Mouse (Mus musculus) left cerebral cortex, adult 9 months (tissue): ENCODE data around the gene Ilf3.
A peak's percentile ranks its signal among the peaks of the same experiment; 100 is the strongest.

Experiments used
- DNase-seq, 2 experiments: peaks; one replicate each; pipeline ENCODE4 v3.0.0; 2022; ENCODE audit warnings: low spot score in 2 of 2

Ilf3 gene

DNA sequence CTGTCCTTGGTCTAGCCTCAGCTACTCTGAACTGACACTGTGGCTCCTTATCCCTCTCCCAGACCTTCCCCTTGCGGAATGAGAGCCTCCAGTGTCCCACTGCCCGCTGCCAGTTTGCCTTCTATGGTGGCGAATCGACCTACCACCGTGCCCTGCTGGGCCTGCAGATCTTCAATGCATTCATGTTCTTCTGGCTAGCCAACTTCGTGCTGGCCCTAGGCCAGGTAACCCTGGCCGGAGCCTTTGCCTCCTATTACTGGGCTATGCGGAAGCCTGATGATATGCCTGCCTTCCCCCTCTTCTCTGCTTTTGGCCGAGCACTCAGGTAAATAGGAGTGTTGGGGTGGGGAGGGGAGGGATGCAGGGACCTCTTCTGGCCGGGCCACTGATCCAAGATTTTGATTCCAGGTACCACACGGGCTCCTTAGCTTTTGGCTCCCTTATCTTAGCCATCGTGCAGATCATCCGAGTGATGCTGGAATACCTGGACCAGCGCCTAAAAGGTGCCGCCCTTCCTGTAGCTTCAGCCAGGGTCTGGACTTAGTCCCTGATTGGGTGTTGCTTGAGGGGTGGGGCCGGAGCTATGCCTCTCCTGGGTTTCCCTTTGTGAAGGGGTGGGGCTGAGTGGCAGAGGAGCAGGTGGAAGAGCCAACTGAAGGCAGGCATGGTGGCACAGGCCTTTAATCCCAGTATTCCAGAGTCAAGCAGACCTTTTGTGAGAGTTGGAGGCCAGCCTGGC is 20.9 kb upstream of the Ilf3 start:
- no peak for DNase-seq

DNA sequence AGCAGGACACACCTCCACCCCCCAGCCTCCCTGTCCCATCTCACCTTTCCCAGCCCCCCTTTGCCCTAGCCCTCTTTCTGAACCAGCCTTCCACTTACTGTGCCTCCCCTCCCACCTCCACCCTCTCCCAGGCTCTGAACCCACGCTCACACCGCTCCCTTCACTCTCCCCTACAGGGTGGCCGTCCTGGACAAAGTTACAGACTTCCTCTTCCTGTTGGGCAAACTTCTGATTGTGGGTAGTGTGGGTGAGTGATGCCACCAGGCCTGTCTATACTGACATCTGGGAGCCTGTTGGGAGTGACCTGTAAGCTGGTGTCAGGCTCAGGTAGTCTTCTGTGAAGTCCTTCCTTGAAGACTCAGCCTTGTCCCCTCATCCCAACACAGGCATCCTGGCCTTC is 19.5 kb upstream of the Ilf3 start:
- DNase-seq: no peak

DNA sequence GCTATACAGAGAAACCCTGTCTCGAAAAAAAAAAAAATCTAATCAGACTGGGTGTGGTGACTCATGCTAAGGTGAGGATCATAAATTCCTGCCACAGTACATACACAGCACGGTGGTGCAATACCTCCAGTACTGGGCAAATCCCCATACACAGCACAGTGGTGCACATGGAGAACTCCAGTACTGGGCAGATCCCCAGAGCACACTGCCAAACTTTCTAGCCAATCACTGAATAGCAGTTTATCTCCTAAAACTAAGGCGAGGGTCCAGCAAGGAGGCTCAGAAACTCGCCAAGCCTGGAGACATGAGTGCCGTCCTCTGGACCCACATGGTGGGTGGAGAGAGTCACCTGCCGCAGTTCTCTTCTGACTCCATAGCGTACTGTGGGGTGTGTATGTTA is 16.5 kb upstream of the Ilf3 start:
- no peak for DNase-seq

DNA sequence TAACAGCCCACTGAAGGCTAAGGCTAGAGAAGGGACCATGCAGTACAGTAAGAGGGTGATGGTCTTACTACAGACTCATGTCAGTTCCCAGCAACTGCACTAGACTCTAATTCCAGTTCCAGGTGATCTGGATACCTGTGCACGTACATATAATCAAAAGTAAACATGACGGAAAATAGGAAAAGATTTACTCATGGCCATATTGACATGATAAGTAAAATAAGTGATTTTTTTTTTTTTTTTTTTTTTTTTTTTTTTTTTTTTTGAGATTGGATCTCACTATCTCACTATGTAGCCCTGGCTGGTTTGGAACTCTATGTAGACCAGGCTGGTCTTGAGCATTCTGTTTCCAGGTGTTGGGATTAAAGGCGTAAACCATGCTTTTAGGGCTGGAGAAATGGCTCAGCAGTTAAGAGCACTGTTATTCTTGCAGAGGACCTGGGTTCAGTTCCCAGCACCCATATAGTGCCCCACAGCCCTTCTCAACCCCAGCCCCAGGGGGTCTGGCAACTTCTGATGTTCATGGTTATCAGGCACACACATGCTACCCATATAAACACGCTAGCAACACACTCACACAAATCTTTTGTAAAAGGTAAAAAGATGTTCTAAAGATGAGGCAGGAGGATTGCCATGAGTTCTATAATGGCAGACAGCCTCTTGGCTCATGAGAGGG is 15.8 kb upstream of the Ilf3 start:
- no peak for DNase-seq

DNA sequence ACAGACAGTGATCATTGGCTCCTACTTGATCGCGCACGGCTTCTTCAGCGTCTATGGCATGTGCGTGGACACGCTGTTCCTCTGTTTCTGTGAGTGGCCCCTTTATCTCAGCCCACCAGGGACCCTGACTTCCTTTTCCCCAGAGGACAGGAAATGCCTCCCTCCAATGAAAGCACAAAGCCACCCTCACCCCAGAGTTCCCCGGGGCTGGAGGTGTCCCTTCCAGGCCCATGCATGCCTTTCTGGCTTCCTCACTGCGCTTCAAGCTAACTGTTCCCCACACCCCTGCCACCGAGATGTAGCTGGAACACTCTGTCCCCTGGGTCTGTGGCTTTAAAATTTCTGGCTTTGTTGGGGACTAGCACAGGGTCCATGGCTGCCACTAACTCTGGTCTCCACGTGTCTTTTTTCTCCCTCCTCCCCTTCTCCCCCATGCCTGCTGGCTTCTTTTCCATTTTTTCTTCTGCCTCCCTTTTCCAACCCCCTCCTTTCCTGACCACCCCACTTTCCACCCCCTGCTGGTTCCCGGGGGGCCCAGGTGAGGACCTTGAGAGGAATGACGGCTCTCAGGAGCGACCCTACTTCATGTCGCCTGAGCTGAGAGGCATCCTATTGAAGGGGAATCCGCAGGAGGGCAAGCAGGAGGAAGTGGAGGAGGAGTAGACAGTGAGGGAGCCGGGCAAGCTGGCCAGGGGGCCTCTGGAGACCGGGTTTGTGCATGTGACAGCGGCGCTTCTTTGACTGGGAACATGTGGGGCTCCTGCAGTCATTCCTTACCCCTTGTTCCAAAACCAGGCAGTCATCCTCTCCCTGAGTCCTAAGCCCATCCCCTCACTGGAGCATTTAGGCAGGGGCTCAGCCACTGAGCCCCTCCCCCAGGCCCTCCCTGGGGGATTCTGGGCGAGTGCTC is 15.0 kb upstream of the Ilf3 start:
- no peak for DNase-seq

DNA sequence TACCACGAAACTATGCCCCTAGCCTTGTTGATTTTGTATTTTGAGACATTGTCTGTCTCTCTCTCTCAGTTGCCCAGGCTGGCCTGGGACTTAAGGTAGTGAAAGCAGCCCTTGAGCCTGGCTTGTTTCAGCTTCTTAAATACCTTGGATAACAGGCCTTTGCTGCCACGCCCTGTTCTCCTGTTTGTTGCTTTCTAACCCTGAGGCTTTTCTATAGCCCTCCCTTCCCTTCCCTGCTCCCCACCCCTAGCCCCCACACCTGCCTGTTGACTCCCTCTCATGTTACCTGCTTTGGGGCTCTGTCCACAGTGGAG is 14.3 kb upstream of the Ilf3 start:
- DNase-seq: no peak

DNA sequence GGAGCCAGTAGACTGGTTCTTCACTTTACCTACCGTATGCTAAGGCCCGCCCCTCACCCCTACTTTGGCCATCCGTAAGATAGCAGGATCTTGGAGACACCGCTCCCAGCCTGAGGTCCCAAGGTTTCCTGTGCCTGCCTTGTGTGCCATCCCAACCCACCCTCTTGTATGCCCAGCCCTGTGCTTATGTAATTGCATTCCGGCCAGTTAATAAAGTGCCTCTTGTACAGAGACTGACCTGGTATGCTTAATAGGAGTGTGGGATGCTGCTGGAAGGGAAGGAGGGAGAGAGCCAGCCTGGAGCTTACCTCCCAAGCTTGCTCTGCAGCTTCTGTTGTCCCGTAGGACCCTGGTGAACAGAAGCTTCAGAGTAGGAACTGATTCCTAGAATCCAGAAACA is 12.9 kb upstream of the Ilf3 start:
- DNase-seq: no peak

DNA sequence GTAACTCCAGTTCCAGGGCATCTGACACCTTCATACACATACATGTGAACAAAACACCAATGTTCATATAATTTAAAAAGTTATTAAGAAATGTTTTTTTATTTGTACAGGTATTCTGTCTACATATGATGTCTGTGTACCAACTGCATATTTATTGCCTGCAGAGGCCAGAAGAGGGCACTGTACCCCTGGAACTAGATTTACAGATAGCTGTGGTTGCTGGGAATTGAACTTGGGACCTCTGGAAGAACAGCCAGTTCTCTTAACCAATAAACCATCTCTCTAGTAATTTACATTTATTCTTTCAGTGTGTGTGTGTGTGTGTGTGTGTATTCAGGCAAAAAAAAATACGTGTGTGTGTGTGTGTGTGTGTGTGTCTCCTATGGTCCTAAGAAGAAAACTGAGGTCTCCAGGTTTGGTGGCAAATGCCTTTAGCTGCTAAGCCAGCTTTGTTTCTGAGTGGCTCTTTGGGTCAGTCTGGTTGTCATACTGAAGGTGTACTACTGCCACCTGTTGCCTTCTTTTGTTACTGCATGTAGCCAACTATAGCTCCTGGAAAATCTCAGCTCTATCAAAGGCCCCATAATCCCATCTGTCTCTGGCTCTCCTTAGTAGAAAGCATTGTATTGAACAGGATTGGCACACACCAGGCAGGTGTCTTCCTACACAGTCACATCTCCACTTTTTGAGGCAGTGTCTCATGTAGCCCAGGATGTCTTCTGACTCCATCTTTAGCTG is 10.5 kb upstream of the Ilf3 start:
- peak; percentile 27 to 77 for DNase-seq

DNA sequence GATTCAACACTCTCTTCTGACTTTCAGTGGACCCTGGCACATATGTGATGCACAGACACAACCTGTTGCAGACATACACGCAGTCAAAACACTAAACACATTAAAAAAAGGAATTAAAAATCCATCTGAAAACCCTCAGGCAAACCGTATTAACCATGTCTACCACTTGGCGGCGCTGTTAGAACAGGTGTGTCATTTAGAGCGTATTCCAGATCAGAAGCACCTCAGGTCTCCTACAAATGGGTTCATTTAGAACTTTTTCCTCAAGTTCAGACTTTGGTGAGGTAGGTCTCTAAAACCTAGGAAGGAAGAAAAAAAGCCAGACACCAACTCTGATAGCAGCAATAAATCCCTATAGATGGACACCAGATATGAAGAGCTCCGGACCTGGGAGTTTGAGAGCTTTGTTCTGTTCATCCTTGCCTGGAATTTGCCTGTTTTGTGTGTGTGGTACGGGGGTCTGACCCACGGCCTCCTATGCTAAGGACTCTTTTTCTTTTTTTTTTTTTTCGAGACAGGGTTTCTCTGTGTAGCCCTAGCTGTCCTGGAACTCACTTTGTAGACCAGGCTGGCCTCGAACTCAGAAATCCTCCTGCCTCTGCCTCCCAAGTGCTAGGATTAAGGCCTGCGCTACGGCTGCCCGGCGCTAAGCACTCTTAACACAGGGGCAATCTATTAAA is 990 bp upstream of the Ilf3 start:
- peak; percentile 46 to 73 for DNase-seq

DNA sequence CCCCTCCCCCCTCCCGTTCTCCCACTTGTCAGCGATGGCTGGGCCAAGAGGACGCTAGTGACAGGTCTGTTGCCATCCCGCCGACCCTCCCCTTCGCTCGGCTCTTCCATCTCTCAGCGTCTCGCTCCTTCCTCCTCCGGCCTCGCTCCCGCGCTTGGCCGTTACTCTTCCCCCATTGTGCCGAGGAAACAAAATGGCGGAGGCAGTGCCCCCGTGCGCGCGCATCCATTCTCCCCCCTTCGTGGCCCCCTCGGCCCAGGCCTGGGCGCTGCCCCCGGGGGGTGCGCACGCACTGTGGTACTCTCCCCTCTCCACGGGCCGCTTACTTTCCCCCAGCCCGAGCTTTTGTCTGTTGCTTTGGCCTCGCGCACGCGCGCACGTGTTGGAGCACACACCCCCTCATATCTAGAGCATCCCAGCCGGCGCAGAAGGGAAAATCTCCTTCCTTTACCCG is 487 bp downstream of the Ilf3 start:
- DNase-seq: peak; percentile 45 to 63

DNA sequence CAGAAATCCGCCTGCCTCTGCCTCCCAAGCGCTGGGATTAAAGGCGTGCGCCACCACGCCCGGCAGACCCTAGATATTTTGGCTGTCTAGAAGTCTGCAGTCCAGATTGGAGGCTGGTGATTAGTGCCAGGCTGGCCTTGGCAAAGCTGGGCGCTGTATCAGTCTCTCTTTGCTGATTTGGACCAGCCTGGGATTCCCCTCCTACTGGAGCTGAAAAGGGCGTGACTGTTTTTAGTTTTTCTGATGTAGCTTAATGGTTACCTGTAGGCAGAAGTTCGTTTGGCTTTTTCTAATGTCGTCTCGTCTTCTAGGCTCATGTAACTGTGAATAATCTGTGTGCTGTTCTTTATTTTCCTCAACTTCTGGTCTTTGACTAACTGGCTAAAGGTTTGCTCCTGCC is 1.4 kb downstream of the Ilf3 start:
- DNase-seq: no peak

DNA sequence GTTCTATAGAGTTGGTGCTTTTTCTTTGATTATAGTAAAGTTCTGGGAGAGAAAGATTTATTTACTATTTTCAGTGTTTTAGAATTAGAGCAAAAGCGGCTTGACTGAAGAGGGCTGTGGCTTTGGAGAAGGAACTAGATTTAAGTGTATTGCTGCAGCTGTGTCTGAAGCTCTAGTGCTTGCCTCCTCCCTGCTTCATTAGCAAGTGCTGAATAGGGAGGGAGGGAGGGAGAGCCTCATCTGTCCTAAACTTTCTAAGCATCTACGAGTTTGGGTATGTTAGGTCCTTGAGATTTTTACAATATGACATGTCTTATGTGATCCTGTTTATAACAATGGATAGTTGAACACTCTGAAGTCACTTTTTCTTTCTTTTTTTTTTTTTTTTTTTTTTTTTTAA is 3.2 kb downstream of the Ilf3 start:
- DNase-seq: no peak

DNA sequence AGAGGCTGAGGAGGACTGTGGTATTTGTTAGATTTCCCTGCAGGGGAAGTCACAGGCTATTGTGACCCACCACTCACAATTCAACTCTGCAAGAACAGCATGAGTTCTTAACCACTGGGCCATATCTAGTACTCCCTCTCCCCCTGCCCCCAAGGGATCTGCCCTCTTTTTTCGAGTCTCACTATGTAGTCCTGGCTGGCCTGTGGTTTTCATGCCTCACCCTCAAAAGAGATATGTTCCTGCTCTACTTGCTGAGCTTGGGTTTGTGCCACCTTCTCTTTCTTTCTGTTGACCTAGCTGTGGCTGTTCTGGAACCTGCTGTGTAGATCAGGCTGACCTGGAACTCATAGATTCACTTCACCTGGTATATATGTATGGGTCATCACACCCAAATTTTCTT is 4.8 kb downstream of the Ilf3 start:
- no peak for DNase-seq

DNA sequence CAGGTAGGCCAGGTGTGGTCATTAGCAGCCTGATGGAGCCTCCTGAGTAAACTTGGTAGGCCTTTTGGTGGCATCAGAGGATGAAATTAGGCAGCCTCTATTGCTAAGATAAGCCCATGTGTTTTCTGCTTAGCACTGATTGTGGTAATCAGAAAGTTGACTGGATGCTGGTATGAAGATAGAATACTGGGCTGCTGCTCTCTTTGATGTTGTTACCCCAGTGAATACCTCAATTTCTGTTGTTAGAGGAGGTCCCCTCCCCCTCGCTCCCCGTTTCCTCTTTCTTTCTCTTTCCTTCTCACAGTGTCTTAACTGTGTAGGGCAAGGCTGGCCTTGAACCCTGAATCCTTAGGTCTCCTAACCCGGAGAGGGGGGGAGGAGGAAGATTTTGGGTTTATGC is 11.5 kb downstream of the Ilf3 start:
- no peak for DNase-seq

DNA sequence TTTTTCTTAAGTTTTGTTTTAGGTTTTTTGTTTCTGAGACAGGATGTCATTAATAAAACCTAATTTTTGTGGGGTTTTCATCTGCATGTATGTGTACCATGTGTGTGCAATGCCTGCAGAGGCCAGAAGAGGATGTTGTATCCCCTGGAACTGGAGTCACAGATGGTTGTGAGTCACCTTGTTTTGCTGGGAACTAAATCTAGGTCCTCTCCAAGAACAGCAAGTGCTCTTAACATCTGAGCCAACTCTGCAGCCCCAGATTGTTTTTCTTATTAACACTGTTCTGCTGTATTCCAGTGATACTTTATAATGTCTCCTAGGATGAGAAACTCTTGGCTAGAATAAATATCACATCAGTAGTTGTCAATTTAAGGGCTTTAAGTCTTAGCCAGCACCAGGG is 13.2 kb downstream of the Ilf3 start:
- no peak for DNase-seq

DNA sequence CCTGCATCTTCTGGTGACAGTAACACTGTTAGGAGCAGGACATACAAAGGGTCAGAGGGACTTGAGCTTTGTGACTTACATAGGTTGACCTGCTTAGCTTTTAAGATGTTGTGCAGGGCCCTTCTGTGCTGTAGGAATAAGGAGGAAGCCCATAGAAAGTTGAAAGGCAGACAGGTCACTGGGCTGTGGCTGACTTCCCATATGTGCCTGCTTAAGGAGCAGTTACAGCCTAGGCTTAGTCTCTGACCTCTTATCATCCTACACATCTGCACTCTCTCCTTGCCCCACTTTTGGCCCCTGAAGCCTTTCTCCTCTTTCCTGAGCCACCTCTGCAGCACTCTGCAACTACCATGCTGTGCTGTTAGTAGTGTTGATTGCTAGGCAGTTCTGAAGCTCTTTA is 16.3 kb downstream of the Ilf3 start:
- no peak for DNase-seq

DNA sequence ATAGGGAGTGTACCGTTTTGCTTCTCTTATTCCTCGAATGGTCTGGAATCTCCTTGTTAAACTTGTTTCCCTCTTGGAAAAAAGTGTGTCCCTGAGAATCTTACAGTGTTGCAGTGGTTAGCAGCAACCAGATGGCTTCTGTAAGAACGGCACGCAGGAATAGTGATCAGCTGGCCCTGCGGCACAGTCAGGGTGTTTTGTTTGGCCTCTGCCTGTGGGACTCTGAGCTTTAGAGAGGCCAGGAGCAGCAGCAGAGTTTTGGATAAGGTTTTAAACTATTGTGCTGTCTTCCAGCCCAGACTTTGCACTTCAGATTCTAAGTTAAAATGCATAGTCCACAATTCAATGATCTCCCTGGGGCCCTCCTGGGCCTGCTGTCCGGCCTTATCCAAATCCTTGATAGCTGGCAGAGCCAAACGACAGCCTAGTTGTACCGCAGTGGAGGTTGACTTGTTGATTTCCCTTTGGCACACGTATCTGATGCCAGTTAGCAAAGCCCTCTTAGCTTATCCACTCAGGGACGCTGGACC is 25.0 kb downstream of the Ilf3 start:
- DNase-seq: no peak

DNA sequence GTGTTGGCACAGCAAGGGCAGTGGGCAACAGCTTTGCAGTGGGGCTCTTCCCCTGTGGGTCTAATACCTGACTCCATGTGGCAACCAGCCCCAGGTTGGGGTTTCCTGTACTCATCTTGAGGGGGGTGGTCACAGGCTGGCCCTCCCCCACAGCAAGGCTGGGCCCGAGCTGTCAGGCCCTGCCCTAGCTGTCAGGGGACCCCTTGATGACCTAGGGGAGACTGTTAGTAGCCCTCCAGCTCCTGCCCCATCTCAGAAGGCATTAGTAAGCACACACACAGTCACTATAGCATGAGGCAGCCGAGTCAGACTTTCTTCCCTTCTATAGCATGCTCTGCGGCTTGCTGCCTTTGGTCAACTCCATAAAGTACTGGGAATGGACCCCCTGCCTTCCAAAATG is 28.0 kb downstream of the Ilf3 start:
- no peak for DNase-seq

DNA sequence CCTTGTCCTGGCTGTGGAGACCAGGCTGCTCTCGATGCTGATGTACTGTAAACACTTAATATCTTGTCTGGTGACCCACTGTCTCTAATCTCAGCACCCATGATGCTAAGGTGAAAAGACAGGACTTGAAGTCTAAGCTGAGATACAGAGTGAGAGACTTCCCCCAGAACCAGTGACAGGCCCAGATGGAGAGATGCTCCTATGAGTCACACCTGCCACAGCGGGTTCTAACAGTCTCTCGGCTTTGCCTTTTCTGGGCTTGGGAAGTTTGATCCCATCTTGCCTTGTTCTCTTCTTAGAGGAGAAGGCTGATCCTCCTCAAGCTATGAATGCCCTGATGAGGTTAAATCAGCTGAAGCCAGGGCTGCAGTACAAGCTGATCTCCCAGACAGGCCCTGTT is 29.5 kb downstream of the Ilf3 start:
- DNase-seq: no peak

DNA sequence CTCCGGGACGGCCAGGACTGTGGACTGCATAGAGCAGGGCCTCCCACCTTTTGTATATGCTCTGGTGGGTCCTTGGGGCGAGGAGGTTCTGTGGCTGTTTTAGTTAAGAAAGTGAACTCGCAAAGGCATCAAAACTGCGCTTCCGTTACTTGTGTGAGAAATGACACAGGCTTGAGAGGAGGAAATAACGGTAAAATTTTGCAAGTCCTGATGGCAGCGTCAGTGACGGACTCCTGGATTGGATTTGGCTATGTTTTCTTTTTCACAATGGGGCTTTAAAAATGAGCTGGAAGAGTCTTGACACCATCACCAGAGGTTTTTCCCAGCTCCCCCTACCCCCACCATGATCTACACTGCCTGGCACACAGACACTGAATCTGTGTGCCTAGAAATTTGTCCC is 33.4 kb downstream of the Ilf3 start:
- DNase-seq: no peak

DNA sequence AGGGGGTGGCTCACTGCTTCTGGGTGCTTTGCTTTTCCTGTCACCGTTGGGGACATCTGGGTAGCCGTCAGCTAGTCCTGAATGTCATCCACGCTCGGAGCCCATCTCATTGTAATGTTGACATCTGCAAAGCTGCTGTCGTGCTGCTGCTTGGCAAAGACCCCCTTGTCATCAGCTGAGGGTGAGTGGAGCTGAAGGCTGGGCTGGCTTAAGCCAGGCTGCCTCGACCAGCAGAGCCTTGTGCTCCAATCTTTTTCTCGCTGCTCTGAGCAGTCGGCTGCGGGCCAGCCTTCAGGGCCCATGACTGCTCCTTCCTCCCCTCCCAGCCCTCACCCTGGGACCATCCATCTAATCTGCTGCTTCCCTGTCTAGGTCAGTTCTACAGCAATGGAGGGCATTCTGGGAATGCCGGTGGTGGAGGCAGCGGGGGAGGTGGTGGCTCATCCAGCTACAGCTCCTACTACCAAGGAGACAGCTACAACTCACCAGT is 35.1 kb downstream of the Ilf3 start:
- DNase-seq: no peak
